Mouse (Mus musculus): Measurements from ENCODE around the gene 1300017J02Rik.
A peak's percentile ranks its signal among the peaks of the same experiment; 100 is the strongest.

1300017J02Rik gene

DNA sequence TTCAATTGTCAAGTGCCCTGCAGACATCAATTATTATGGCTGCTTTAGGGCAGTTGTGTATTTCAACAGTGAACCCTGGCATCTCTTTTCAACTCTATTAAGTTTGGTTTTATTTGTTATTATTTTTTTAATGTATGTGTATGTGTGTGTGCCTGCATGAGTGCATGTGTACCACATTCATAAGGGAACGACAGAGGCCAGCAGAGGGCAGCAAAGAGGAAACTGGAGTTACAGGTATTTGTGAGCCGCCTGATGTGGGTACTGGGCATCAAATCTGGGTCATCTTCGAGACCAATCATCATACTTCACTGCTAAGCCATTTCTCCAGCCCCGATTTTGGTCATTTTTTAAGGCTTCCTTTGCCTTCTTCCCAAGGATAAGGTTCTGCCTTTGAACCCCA is 39.1 kb downstream of the 1300017J02Rik start:
- no peak for DNase-seq

DNA sequence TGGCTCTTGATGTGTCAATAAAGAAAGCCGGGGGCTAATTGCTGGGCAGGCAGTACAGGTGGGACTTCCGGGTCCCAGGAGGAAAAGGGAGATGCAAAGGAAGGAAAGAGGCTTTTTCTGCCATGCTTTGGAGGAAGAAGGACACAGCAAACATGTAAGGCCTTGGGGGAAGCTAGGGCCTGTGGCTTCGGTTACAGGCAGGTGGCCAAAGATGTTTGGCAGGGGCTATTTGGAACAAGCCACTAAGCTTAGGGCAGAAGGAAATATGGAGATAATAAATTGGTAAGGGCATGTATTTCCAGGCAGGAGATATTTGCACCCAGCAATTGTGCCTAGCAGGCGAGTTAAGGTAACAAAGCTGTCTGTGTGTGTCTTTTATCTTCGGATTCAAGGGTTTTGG is 52.0 kb downstream of the 1300017J02Rik start:
- DNase-seq = peak; percentile 81

DNA sequence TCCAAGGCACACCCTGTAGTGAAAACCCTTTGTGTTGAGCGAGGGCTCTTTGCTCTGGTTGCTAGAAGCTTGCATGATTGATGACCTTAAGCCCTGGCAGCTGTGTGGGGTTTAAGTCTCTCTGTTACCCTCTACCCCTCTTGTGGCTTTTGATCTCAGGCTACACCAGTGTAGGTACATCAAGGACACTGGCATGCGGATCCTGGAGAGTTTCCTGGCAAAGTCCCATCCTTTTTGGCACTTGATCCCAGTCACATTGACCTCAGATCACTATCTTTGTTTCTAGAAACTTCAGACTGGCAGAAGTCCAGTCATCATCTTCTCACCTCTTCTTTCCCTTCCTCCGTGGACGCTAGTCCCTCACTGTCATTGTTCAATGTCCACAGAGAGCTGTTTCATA is 56.3 kb downstream of the 1300017J02Rik start:
- peak; percentile 78 for DNase-seq

DNA sequence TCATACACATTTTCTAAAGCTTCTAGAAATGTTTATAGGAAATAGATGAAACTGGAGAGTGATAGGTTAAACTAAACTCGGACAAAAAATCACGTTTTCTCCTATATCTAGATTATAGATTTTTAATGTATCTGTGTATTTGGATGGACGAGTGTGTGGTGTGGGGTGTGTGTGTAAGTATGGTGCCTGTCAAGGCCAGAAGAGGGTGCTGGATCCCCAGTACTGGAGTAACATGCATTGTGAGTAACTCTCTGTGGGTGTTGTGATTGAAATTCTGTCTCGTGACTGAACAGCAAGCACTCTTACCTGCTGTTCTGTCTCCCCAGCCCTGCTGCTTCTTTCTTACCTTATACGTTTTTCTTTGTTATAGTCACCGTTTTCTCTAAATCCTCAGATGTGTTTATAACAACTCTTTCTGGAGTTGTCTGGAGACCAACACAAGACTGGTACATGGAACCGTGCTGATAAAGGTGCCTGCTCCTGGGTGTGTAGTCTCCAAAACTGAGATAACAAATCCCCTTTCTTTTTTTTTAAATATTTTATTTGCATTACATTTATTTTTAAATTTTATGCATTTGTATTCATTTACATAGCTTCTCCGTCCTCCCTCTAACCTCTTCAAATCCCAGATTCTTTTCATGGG is 58.2 kb downstream of the 1300017J02Rik start:
- DNase-seq = no peak

DNA sequence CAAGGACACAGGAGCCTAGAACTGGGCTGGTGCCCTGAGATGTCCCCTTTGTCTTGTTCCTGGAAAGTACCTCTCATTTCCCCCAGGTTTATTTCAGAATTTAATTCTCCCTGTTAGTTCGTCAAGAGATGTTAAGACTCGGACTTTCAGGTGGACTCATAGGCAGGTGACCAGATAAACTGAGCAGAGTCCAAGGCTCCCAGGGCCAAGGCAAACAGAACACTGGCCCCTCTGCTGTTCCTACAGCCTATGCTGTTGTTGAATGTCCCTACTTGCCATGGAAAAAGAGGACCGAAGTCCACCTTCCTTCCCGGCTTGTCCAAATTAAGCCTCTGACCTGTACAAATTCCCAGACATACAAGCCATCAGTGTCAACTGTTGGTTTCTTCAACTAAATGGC is 61.2 kb downstream of the 1300017J02Rik start:
- no peak for DNase-seq

DNA sequence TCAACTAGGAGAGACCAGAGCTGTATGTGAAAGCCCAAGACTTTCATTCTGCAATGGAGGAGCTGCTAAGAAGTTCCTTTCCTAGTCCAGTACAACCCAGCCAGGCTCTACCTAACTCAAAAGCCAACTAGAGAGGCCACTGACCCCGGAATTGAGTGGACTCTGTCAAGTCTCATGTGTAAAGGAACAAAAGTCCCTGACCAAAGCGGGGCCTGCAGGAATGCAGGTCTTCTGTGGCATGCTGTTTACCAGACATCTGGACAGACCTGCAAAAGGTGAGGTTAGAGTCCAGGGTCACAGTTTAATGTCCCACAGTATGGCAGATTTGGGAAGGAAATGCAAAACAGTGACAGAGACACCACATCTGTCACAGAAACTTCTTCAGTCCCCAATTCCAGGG is 63.7 kb downstream of the 1300017J02Rik start:
- DNase-seq = no peak

DNA sequence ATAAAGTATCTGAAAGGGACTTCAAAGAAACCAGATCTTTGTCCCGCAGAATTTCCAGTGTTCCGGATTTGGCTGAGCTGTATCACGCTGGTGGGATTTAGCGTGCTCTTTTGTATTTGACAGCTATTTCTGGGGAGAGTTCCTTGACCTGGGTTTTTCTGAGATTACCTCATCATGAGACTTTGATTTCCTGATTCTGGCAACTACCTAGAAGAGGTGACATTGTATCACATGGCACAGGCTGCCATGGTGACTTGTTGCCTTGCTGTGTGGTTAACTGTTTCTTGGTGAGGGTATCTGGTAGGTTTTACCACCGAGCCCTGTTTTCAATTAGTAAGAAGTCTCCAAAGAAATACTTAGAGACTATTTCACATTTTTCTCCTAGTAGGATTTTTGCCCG is 65.4 kb downstream of the 1300017J02Rik start:
- DNase-seq = no peak

DNA sequence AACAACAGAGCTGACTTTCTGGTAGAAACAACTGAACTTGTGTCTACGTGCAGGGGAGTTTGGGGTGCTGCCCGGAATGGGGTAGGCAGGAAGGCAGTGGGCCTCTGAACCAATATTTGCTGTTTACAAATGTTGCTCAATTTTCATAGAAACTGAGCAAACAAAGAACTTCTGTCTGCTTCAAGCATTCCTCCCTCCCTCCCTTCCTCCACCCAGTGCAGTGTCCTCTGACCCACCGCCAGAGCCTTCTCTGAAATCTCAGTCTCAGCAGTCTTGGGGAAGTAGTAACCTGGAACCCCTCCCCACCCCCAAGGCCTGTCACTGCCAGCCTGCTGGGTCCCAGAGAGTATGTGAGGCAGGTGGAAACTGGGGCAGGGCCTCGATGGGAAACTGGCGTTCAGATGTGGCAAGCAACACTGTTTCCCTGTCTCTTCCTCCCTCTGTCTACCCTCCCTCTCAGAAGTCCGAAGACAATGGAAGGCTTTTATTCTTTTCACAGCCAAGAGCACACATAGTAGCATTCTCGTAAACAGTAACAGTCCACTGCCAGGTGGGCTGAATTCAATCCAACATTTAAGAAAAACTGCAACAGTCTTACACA is 70.2 kb downstream of the 1300017J02Rik start:
- DNase-seq = no peak

DNA sequence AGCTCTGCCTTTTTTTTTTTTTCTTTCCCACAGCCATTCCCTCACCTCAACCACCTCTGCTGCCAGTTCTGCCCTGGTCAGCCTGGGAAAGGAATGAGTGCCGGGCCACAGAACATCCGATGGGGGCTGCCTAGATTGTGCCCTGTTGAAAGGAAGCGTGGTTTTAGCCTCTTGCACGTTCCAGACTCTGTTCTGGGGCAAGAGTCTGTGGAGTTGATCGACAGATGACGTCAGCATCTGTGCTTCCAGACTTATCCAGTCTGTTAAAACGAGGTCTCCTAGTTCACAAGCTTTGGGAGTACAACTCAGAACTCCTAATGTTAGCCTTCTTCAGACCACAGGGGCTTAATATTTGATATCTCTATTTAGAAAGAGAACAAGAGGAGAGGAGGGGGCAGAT is 70.8 kb downstream of the 1300017J02Rik start:
- no peak for DNase-seq

DNA sequence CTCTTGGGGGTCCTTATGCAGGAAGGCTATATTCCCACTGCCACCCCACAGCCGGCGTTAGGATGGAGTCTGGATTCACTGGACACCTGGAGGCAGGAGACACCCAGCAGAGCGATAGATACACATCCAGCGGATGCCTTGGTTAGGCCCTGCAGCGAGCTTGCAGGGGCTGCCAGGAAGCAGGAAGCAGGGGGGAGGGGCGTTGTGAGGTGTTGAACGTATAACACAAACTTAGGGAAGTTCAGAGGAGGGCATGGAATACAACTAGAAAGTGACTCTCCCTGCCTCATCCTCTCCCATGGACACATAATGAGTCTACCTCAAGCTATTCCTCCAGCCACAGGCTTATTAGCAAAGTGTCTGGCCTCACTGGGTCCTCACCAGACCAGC is 71.9 kb downstream of the 1300017J02Rik start:
- no peak for DNase-seq

DNA sequence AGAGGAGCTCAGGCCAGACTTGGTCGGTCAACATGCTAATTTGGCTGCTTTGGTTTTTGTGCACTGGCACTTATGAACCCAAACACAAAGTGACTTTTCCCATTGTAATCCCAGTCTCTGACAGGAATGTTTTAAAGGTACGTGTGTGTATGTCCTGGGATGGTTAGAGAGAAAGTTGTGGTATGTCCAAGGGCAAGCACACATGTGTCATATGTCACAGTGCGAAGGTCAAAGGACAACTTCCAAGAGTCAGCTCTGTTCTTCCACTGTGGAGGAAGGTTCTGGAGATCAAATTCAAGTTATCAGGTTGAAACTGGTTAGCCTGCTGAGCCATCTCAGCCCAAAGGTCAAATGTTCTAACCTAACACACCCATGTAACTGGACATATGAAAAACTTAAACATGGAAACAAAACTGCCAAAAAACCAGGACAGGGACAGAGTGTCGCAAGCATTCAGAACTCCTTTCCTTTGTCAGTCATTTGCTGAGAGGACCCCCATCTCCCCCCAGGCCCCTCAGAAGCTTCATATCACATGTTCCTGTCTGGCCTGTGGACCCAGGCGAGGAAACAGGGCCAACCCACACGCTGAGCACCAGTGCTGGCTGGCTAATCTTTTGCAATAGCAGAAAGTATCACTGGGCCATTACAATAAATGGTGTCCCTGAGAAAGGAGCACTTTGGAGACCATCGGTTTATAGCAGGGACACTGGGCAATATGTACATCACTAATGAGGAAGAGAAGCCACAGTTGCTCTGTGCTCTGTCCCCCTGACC is 72.5 kb downstream of the 1300017J02Rik start:
- DNase-seq = peak; percentile 84

DNA sequence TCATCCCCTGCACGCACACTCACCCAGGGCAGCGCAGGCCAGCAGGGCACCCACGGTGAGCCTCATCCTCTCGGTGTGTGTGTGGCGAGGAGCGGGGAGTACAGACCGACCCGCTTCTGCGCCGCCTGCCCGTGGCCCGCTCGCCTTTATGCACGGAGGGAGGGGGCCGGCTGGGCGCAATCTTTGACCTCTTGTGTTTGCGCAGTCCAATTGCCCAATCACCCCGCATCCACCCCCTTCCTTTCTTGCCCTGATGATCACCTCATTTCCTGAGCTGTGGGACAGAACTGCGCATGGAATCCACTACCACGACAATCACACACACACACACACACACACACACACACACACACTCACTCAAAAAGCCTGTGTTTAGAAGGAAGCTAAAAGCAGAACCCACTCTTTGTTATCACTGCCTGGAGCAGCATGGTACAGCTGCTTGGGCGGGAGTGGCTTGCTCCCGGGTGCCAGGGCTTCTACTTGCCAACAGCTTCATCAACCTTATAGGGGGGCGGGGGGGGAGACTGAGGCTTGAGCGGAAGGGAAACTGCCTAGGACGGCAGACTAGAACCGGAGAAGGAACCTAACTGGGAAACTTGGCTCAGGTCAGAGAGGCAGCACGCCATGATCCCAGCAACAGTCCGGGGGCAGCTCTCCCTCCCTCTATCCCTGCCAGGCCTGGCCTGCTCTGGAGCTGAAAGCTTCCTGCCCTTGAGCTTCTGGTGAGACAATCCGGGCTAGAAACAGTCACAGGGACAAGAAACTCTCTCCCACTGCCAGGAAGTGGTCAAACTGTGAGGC is 74.5 kb downstream of the 1300017J02Rik start, which contains the start of the genes Gm20425 and Trf:
Gm20425 (minus strand) TSS at position 157 of the 801 bp plus-strand sequence.
Trf (minus strand) TSS at position 294 of the 801 bp plus-strand sequence.
- DNase-seq = peak; percentile 98

DNA sequence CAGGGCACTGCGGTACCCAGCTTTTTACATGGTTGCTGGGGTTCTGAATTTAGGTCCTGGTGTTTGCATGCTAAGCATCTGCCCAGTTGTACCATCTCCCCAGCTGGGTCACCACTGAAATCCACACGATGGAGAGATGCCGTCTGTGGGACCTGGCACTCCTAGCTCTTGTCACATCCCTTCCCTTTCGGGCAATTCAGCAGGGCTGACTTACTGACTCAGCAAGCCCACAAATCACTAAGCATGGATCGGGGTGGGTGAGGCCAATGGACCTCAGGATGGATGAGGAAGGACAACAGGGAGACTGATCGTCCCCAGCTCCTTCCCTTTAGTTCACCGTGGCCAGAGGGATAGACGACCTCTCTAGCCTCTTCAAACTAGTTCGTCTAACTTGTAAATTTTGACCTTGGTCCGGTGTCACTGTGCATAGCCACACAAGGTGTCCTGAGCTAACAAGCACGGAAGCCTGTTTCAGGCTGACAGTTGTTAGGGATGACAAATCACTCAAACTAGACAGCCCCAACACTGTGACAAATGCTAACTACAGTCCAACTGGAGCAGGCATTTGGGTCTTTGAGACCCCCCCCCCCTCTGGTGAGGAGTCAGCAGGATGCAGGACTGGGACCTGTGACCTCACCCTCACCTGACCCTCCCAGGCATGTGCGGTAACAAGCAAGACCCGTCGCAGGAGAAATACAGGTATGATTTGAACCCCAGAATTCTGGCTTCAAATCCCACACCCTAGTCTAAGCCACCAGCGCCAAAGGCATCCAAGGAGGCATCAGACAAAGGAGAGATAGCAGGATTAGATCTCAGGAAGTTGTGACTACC is 75.6 kb downstream of the 1300017J02Rik start:
- DNase-seq = peak; percentile 85

DNA sequence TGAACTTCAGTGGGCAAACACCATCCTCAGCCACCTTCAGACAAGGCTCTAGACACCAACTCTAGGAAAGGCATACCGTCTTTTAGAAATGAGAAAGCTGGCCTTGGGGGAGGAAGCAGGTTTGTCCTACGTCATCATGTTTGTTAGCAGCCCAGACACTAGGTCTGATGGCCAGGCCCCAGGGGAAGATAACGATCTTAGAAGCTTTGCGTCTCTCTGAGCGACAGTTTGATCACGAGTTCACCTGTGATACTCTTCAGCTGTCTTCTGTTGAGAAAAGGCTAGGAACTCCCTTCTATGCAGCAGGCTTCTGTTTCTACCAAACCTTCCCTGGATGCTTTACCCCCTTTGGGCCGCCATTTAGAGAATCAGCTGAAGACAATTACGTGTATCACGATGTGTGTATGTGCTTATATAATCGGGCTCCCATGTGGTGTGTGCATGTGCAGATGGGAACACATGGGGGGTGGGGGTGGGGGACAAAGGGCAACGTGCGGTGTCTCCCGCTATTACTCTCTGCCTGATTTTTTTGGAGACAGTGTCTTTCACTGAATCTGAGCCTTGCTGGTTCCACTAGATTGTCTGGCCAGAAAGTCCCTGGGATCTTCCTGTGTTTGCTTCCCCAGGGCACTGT is 76.4 kb downstream of the 1300017J02Rik start:
- no peak for DNase-seq

DNA sequence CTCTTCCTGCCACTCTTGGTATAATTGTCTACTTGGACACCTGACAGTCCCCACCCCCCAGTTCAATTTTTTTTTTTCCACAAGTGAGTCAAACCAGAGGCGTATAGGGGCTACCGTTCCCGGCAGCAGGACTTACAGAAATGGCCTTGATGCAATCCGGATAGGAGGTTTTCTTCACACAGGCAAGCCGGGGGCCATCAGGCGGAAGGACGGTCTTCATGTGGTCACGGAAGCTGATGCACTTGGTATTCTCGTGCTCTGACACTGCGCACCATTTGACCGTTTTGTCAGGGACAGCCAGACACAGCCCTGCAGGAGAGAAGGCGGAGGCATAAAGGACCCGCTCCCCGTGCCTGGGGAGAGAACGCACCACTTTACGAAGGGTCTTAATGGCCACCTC is 77.1 kb downstream of the 1300017J02Rik start:
- peak; percentile 74 for DNase-seq

DNA sequence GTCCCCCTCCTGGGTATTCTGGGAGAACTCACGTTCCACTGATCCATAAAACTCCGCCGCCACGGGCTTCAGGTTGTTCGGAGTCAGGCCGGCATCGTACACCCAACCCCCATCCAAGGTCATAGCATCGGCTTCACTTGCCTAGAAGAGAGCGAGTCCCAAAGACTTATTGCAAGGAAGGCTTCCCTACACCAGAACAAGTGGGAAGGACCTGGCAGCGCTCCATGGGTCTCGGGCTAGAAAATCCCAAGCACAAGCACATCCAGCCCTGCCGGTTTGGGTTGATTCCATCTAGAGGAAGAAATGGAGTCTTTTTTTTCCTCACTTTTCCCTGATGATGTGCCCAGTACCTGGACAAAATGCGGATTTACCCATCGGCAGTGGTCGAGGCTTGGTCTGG is 78.1 kb downstream of the 1300017J02Rik start:
- peak; percentile 87 for DNase-seq

DNA sequence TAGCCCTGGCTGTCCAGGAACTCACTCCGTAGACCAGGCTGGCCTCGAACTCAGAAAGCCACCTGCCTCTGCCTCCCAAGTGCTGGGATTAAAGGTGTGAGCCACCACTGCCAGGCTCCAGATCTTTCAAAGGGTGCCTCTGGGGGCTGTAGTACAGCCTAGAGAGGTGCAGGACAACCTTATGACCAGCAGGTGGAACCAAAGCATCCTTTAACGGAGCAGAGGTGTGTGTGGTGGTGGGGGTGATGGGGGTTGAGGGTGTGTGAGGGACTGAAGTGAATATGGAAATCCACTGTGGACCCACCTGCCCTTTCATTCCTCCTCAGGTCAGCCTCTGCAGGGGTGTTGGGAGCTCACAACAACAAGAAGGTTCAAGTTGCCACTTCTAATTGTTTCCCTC is 79.4 kb downstream of the 1300017J02Rik start:
- DNase-seq = peak; percentile 74

DNA sequence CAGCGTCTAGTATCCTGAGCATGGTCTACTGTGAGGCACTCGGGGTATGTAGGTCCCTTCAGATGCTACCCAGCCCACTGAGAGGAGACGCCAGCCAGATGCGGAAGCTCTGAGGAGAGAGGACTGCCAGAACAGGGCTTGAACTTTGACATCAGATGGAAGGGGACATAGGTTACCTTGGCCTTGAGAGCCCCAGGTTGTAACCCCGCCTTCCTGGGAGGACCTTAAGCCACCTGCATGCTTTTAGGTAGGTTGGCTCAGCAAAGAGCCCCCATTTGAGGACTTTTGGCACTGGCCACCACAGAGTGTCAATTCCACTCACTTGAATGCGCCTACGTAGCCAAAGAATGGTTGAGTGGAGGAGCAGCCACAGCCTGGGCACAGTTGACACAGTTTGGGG is 80.2 kb downstream of the 1300017J02Rik start:
- DNase-seq = peak; percentile 83

DNA sequence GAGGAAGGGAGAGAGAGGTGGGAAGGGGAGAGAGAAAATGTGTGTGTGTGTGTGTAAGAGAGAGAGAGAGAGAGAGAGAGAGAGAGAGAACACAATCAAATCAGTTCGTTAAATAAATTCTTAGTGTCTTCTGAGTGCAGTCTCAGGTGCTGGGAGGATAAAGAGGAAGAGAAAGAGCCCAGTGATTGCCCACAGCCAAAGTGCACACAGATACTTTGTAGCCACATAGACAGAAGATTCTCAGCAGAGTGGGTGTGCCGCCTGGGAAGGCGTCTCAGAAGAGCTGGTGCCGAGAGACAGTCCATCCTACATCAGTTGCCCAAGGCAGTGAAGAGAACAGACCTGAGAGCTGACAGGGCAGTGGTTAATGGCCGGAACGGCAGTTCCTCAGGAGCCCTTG is 90.6 kb downstream of the 1300017J02Rik start:
- no peak for DNase-seq

DNA sequence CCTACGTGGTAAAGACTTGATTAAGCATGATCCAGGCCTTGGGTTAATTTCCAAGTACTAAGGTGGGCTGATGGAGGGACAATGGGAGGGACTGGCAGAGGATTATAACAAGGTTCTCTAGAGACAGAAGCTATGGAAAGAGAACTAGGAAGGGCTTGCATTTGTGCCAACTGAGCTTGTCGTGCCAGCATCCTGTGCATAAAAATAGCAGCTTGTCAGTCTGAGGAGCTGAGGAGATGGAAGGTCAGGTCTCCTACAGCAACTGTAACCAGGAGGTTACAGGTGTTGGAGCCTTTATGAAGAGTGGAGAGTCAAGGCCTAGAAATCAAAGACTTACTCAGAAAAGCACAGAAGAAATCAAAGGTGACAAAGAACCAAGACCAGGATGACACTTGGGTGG is 91.3 kb downstream of the 1300017J02Rik start:
- no peak for DNase-seq

DNA sequence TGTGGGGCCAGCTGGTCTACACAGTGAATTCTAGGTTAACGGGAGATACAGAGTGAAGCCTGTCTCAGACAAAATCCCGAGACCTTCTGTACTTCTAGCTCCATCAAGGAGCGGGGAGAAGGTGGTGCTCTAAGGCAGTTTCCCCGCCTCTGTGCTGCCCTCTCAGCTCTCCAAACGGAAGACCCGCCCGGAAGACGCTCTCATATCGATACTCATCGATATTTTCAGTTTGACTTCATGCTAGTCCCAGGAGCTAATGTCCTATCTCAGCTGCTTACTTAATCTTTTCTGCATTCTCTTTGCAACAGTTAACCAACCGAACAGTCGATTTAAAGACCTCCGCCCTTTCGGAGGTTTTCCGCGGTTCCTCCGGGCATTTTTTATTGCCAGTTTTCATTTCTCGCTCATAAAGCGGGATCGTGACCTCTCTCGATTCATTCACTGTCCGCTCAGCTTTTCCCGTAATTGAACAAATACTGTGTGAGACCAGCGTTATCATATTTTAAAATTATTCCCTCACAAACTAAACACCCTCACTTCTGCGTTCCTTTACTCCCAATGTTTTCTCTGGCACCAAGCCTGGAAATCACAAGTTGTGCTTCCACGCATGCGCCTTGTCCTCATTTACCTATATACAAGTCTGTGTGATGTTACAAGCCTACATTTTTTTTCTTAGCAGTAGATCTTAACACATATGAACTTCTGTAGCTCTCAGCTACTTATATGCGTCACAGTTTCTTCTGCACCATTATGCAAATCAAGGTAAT is 92.0 kb downstream of the 1300017J02Rik start:
- no peak for DNase-seq

Data from heart, adult 11 months (tissue).